Mouse (Mus musculus) liver, embryonic 14.5 days (tissue): ENCODE data around the gene Ywhag.

ENCODE experiments used
- CTCF ChIP-seq: IDR thresholded peaks from 2 replicates; pipeline ENCODE4 v1.5.1; 2016; ENCODE audit warnings: antibody characterized with exemption, low read depth, control low read depth
- EP300 ChIP-seq: IDR thresholded peaks from 2 replicates; pipeline ENCODE4 v1.6.1; 2016; ENCODE audit warnings: antibody characterized with exemption, low read depth

DNA sequence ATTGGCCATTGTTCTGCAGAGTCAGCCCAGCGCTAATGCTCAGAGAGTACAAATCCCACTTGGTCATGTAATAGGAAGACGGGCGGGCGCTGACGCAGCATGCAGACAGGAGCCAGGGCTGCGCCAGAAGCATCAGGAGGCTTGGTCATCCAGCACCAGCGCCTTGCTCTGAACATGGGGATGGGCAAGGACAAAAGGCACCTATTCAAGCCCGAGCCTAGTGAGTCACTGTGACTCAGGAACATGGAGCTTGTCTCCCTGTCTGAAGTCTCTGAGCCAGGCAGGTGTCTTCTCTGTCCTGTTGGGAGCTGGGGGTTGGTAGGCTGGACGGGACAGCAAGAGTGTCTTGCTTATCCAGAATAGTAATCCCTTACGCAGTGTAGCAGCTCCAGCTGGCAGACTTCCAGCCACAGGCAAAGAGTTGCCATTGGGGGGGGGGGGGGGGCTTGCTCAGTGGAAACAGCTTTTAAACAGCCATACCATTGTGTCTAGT lies 11.5 kb upstream of the Ywhag start:
- TF ChIP-seq EP300, result no peak
- TF ChIP-seq CTCF, result no peak
